Mouse (Mus musculus) hindbrain, embryonic 11.5 days (tissue): Measurements from ENCODE around the gene Ephb1. TPM values are rescaled to one million over a fixed set of nuclear protein-coding genes. Genes with fewer than 3 reads are reported as not detected.

Experiments
- polyA plus RNA-seq: library from polyadenylated mRNA; unstranded; fragments of >200 nt; fragmentation: Nextera tagmentation; extraction: Ambion mirVana; gene quantifications from 2 replicates; pipeline ENCODE4 v1.2.1, GENCODE M21; 2014

Ephb1 gene
- polyA plus RNA-seq, 1 experiment from 2014 or later, result 18.3 TPM

Other genes with a start within 250 kb of the Ephb1 start
- gene Ky, start 151.1 kb upstream of the Ephb1 start, polyA plus RNA-seq, result 0.26 and 0.47 TPM in 2 replicates